Mouse (Mus musculus): Measurements from ENCODE around the gene Ap3d1. TPM values are rescaled to one million over a fixed set of nuclear protein-coding genes. Genes with fewer than 3 reads are reported as not detected.

Ap3d1 gene
- polyA plus RNA-seq (2015; fragmentation: Nextera tagmentation; extraction: Ambion mirVana) = 45.7 and 49.5 TPM in 2 replicates

- Histone ChIP-seq H3K36me3 (ENCODE audit: control insufficient read depth, insufficient read depth) (no peaks in the 10 kb centered on the region), H3K4me1 (ENCODE audit: control insufficient read depth, insufficient read depth, low read length) (peaks cover 25% of the 10 kb centered on the region), H3K9ac (ENCODE audit: low read length) (peak within 1 kb of the TSS; percentile 99), H3K27me3 (ENCODE audit: control insufficient read depth, insufficient read depth, low read length) (no peaks in the 10 kb centered on the region), H3K4me3 (ENCODE audit: low read length) (peak within 1 kb of the TSS; percentile 96), H3K9me3 (replicated peaks; ENCODE audit: control insufficient read depth, low read length) (no peaks in the 10 kb centered on the region), H3K4me2 (ENCODE audit: low read depth, low read length) (peak within 1 kb of the TSS; percentile 79), H3K27ac (ENCODE audit: low read length) (peak within 1 kb of the TSS; percentile 88)
- 2% methylated on average over 24 of the region's 25 CpGs for WGBS
- ATAC-seq (replicated peaks; ENCODE audit: extremely low read depth, insufficient read depth, low FRiP score) = peak; percentile 99
Measured at GRCm38 (mm10) chr10:80742180-80742978, at the start of gene Ap3d1. Ap3d1 (minus strand) TSS chr10:80742264.

GRCm38 (mm10) chr10:80791476-80792174 lies 49.6 kb upstream of the Ap3d1 start:
- Histone ChIP-seq H3K4me1 (ENCODE audit: control insufficient read depth, insufficient read depth, low read length) (peaks cover 22% of the 10 kb centered on the region), H3K27ac (ENCODE audit: low read length) (peak overlapping the region; percentile 80), H3K9ac (ENCODE audit: low read length) (peak overlapping the region; percentile 17; the same call in 1 of the 2 replicates), H3K27me3 (ENCODE audit: control insufficient read depth, insufficient read depth, low read length) (no peaks in the 10 kb centered on the region), H3K4me3 (ENCODE audit: low read length) (no peak overlapping the region), H3K36me3 (ENCODE audit: control insufficient read depth, insufficient read depth) (peaks cover 71% of the 10 kb centered on the region), H3K9me3 (replicated peaks; ENCODE audit: control insufficient read depth, low read length) (no peaks in the 10 kb centered on the region), H3K4me2 (ENCODE audit: low read depth, low read length) (peak overlapping the region; percentile 29)
- 51% methylated on average over 33 of the region's 33 CpGs for WGBS
- peak; percentile 61 for ATAC-seq (replicated peaks; ENCODE audit: extremely low read depth, insufficient read depth, low FRiP score)

GRCm38 (mm10) chr10:80790761-80791404 lies 48.8 kb upstream of the Ap3d1 start:
- Histone ChIP-seq H3K27ac (ENCODE audit: low read length) (peak overlapping the region; percentile 80), H3K9me3 (replicated peaks; ENCODE audit: control insufficient read depth, low read length) (no peaks in the 10 kb centered on the region), H3K9ac (ENCODE audit: low read length) (no peak overlapping the region), H3K4me2 (ENCODE audit: low read depth, low read length) (no peak overlapping the region), H3K36me3 (ENCODE audit: control insufficient read depth, insufficient read depth) (peaks cover 70% of the 10 kb centered on the region), H3K4me1 (ENCODE audit: control insufficient read depth, insufficient read depth, low read length) (peaks cover 19% of the 10 kb centered on the region), H3K4me3 (ENCODE audit: low read length) (no peak overlapping the region), H3K27me3 (ENCODE audit: control insufficient read depth, insufficient read depth, low read length) (no peaks in the 10 kb centered on the region)
- no peak for ATAC-seq (replicated peaks; ENCODE audit: extremely low read depth, insufficient read depth, low FRiP score)
- 76% methylated on average over 19 of the region's 19 CpGs for WGBS

GRCm38 (mm10) chr10:80787517-80787916 lies 45.5 kb upstream of the Ap3d1 start:
- Histone ChIP-seq H3K27ac (ENCODE audit: low read length) (no peak overlapping the region), H3K9me3 (replicated peaks; ENCODE audit: control insufficient read depth, low read length) (no peaks in the 10 kb centered on the region), H3K27me3 (ENCODE audit: control insufficient read depth, insufficient read depth, low read length) (no peaks in the 10 kb centered on the region), H3K9ac (ENCODE audit: low read length) (no peak overlapping the region), H3K4me1 (ENCODE audit: control insufficient read depth, insufficient read depth, low read length) (peaks cover 19% of the 10 kb centered on the region), H3K4me3 (ENCODE audit: low read length) (no peak overlapping the region), H3K4me2 (ENCODE audit: low read depth, low read length) (no peak overlapping the region), H3K36me3 (ENCODE audit: control insufficient read depth, insufficient read depth) (peaks cover 75% of the 10 kb centered on the region)
- WGBS = 60% methylated on average over 2 of the region's 2 CpGs
- ATAC-seq (replicated peaks; ENCODE audit: extremely low read depth, insufficient read depth, low FRiP score) = no peak

GRCm38 (mm10) chr10:80785963-80786362 lies 43.9 kb upstream of the Ap3d1 start:
- ATAC-seq (replicated peaks; ENCODE audit: extremely low read depth, insufficient read depth, low FRiP score) = no peak

GRCm38 (mm10) chr10:80784871-80785270 lies 42.8 kb upstream of the Ap3d1 start:
- 81% methylated on average over 12 of the region's 12 CpGs for WGBS
- H3K4me2 ChIP-seq (ENCODE audit: low read depth, low read length) = no peak overlapping the region
- no peaks in the 10 kb centered on the region for H3K4me1 ChIP-seq (ENCODE audit: control insufficient read depth, insufficient read depth, low read length)
- no peaks in the 10 kb centered on the region for H3K27me3 ChIP-seq (ENCODE audit: control insufficient read depth, insufficient read depth, low read length)
- no peak overlapping the region for H3K27ac ChIP-seq (ENCODE audit: low read length)
- no peak for ATAC-seq (replicated peaks; ENCODE audit: extremely low read depth, insufficient read depth, low FRiP score)
- no peak overlapping the region for H3K9ac ChIP-seq (ENCODE audit: low read length)
- H3K4me3 ChIP-seq (ENCODE audit: low read length) = no peak overlapping the region
- H3K36me3 ChIP-seq (ENCODE audit: control insufficient read depth, insufficient read depth) = peaks cover 62% of the 10 kb centered on the region
- H3K9me3 ChIP-seq (replicated peaks; ENCODE audit: control insufficient read depth, low read length) = no peaks in the 10 kb centered on the region

More at GRCm38 (mm10) chr10:80785963-80786362, 43.9 kb upstream of the Ap3d1 start:
- Histone ChIP-seq H3K9me3 (replicated peaks; ENCODE audit: control insufficient read depth, low read length) (no peaks in the 10 kb centered on the region), H3K4me2 (ENCODE audit: low read depth, low read length) (no peak overlapping the region), H3K4me3 (ENCODE audit: low read length) (no peak overlapping the region), H3K27ac (ENCODE audit: low read length) (no peak overlapping the region), H3K4me1 (ENCODE audit: control insufficient read depth, insufficient read depth, low read length) (peaks cover 3% of the 10 kb centered on the region), H3K9ac (ENCODE audit: low read length) (no peak overlapping the region), H3K36me3 (ENCODE audit: control insufficient read depth, insufficient read depth) (peaks cover 69% of the 10 kb centered on the region), H3K27me3 (ENCODE audit: control insufficient read depth, insufficient read depth, low read length) (no peaks in the 10 kb centered on the region)
- 89% methylated on average over 11 of the region's 11 CpGs for WGBS

GRCm38 (mm10) chr10:80784302-80784701 lies 42.2 kb upstream of the Ap3d1 start:
- Histone ChIP-seq H3K4me3 (ENCODE audit: low read length) (no peak overlapping the region), H3K4me2 (ENCODE audit: low read depth, low read length) (no peak overlapping the region), H3K9me3 (replicated peaks; ENCODE audit: control insufficient read depth, low read length) (no peaks in the 10 kb centered on the region), H3K27me3 (ENCODE audit: control insufficient read depth, insufficient read depth, low read length) (no peaks in the 10 kb centered on the region), H3K36me3 (ENCODE audit: control insufficient read depth, insufficient read depth) (peaks cover 61% of the 10 kb centered on the region), H3K9ac (ENCODE audit: low read length) (no peak overlapping the region), H3K4me1 (ENCODE audit: control insufficient read depth, insufficient read depth, low read length) (no peaks in the 10 kb centered on the region), H3K27ac (ENCODE audit: low read length) (no peak overlapping the region)
- no peak for ATAC-seq (replicated peaks; ENCODE audit: extremely low read depth, insufficient read depth, low FRiP score)
- 98% methylated on average over 2 of the region's 2 CpGs for whole genome bisulfite sequencing

- Histone ChIP-seq H3K4me3 (ENCODE audit: low read length) (no peak overlapping the region), H3K36me3 (ENCODE audit: control insufficient read depth, insufficient read depth) (peaks cover 43% of the 10 kb centered on the region), H3K4me1 (ENCODE audit: control insufficient read depth, insufficient read depth, low read length) (peaks cover 18% of the 10 kb centered on the region), H3K9ac (ENCODE audit: low read length) (no peak overlapping the region), H3K4me2 (ENCODE audit: low read depth, low read length) (no peak overlapping the region), H3K27me3 (ENCODE audit: control insufficient read depth, insufficient read depth, low read length) (no peaks in the 10 kb centered on the region), H3K27ac (ENCODE audit: low read length) (no peak overlapping the region), H3K9me3 (replicated peaks; ENCODE audit: control insufficient read depth, low read length) (no peaks in the 10 kb centered on the region)
- no peak for ATAC-seq (replicated peaks; ENCODE audit: extremely low read depth, insufficient read depth, low FRiP score)
Measured at GRCm38 (mm10) chr10:80779565-80779964, 37.5 kb upstream of the Ap3d1 start.

GRCm38 (mm10) chr10:80777123-80777522 lies 35.1 kb upstream of the Ap3d1 start:
- no peak overlapping the region for H3K27ac ChIP-seq (ENCODE audit: low read length)
- H3K4me2 ChIP-seq (ENCODE audit: low read depth, low read length) = no peak overlapping the region
- H3K9ac ChIP-seq (ENCODE audit: low read length) = no peak overlapping the region
- ATAC-seq (replicated peaks; ENCODE audit: extremely low read depth, insufficient read depth, low FRiP score) = no peak
- H3K9me3 ChIP-seq (replicated peaks; ENCODE audit: control insufficient read depth, low read length) = no peaks in the 10 kb centered on the region
- H3K36me3 ChIP-seq (ENCODE audit: control insufficient read depth, insufficient read depth) = peaks cover 43% of the 10 kb centered on the region
- peaks cover 35% of the 10 kb centered on the region for H3K4me1 ChIP-seq (ENCODE audit: control insufficient read depth, insufficient read depth, low read length)
- WGBS = 89% methylated on average over 5 of the region's 5 CpGs
- no peaks in the 10 kb centered on the region for H3K27me3 ChIP-seq (ENCODE audit: control insufficient read depth, insufficient read depth, low read length)
- no peak overlapping the region for H3K4me3 ChIP-seq (ENCODE audit: low read length)

Measured in heart, embryonic 16.5 days (tissue).